ENCODE assay signal across 8 mouse cellular contexts in the genomic region with DNA sequence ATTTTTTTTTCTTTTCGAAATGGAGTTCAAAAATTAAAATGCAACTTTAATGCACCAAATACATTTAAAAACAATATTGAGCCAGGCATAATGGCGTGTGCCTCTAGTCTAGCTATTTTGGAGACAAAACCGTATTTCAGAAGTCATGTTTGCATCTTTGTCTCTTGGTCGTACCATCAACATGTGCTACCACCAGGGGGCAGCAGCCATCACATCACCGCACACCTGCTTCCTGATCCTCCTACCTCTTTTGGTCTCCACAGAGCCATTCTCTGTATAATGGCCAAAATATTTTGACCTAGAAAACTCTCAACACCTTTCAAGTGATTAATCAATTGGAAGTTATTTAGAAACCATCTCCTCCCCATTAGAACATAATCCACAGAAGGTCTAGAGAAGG.
DNase-seq lines count a peak whose midpoint lies in the region; ATAC-seq and TF ChIP-seq lines count a peak whose summit lies in the region.

No protein-coding gene starts in this region.

- H3K27me3 ChIP-seq in midbrain, embryonic 14.5 days (ENCODE audit: control insufficient read depth, insufficient read depth, low read length): no peaks in the 10 kb centered on the region
- H3K27me3 ChIP-seq in midbrain, embryonic 15.5 days (replicated peaks): no peaks in the 10 kb centered on the region
- H3K27me3 ChIP-seq in limb, embryonic 14.5 days (ENCODE audit: control insufficient read depth, insufficient read depth, low read length): no peaks in the 10 kb centered on the region

- no peaks in the 10 kb centered on the region for H3K36me3 ChIP-seq in midbrain, embryonic 14.5 days (ENCODE audit: control insufficient read depth, insufficient read depth, low read length)
- no peaks in the 10 kb centered on the region for H3K36me3 ChIP-seq in midbrain, embryonic 15.5 days (replicated peaks)
- no peaks in the 10 kb centered on the region for H3K36me3 ChIP-seq in limb, embryonic 14.5 days (ENCODE audit: control insufficient read depth, insufficient read depth, low read length)

- no peak overlapping the region for H3K4me3 ChIP-seq in midbrain, embryonic 14.5 days (replicated peaks; ENCODE audit: low read depth, low read length)
- H3K4me3 ChIP-seq in midbrain, embryonic 15.5 days: no peak overlapping the region
- no peak overlapping the region for H3K4me3 ChIP-seq in limb, embryonic 14.5 days (replicated peaks; ENCODE audit: low read length)

- H3K4me1 ChIP-seq in midbrain, embryonic 14.5 days (ENCODE audit: control insufficient read depth, insufficient read depth, low read length): no peaks in the 10 kb centered on the region
- H3K4me1 ChIP-seq in midbrain, embryonic 15.5 days: no peaks in the 10 kb centered on the region
- no peaks in the 10 kb centered on the region for H3K4me1 ChIP-seq in limb, embryonic 14.5 days (ENCODE audit: control insufficient read depth, insufficient read depth, low read length)

- H3K9me3 ChIP-seq in midbrain, embryonic 14.5 days (ENCODE audit: control insufficient read depth, low read length): no peaks in the 10 kb centered on the region
- H3K9me3 ChIP-seq in midbrain, embryonic 15.5 days: no peaks in the 10 kb centered on the region
- no peaks in the 10 kb centered on the region for H3K9me3 ChIP-seq in limb, embryonic 14.5 days (ENCODE audit: control insufficient read depth, low read length)

- H3K27ac ChIP-seq in midbrain, embryonic 14.5 days (replicated peaks; ENCODE audit: low read depth, low read length): no peak overlapping the region
- no peak overlapping the region for H3K27ac ChIP-seq in midbrain, embryonic 15.5 days
- H3K27ac ChIP-seq in limb, embryonic 14.5 days (replicated peaks; ENCODE audit: low read depth, low read length): no peak overlapping the region

- H3K9ac ChIP-seq in midbrain, embryonic 14.5 days (replicated peaks; ENCODE audit: low read length): no peak overlapping the region
- no peak overlapping the region for H3K9ac ChIP-seq in midbrain, embryonic 15.5 days
- no peak overlapping the region for H3K9ac ChIP-seq in limb, embryonic 14.5 days (ENCODE audit: low read depth, low read length, severe bottlenecking)

- ATAC-seq in midbrain, embryonic 14.5 days (ENCODE audit: low FRiP score, low TSS enrichment): no peak
- no peak for ATAC-seq in midbrain, embryonic 15.5 days (replicated peaks)
- ATAC-seq in limb, embryonic 14.5 days (ENCODE audit: low FRiP score, low read depth): no peak
- no peak for ATAC-seq in monocyte, adult 5-6 weeks (replicated peaks; ENCODE audit: insufficient number of reproducible peaks, low FRiP score, low TSS enrichment, poor library complexity, severe bottlenecking)

- no peak overlapping the region for H3K4me2 ChIP-seq in midbrain, embryonic 14.5 days (ENCODE audit: low read length)
- H3K4me2 ChIP-seq in midbrain, embryonic 15.5 days: no peak overlapping the region
- H3K4me2 ChIP-seq in limb, embryonic 14.5 days (replicated peaks; ENCODE audit: low read depth, low read length, severe bottlenecking): no peak overlapping the region

- 21% methylated on average over 5 of the region's 5 CpGs for WGBS in midbrain, embryonic 14.5 days
- 23% methylated on average over 5 of the region's 5 CpGs for WGBS in midbrain, embryonic 15.5 days
- WGBS in limb, embryonic 14.5 days: 19% methylated on average over 5 of the region's 5 CpGs

- DNase-seq in midbrain, embryonic 14.5 days: peak; percentile 71
- peak; percentile 84 for DNase-seq in adrenal gland, postnatal 10 days
- DNase-seq in embryo, embryonic 9.5 days (ENCODE audit: extremely low spot score): peak; percentile 54
- peak; percentile 68 for DNase-seq in kidney, adult 9 months
- peak; percentile 50 for DNase-seq in limb, embryonic 14.5 days (ENCODE audit: low spot score)
- peak; percentile 65 for DNase-seq in right cerebral cortex, adult 18-20 months

- no peak for TF ChIP-seq POLR2A in limb, embryonic 14.5 days (IDR thresholded peaks at IDR 0.05; ENCODE audit: borderline replicate concordance, extremely low read depth, insufficient read depth, insufficient read length)
